Mouse (Mus musculus) cortical plate, adult 2 months (tissue): ENCODE data around the gene Serpina3b.

ENCODE experiments used
- CTCF ChIP-seq: fragments of 200-500 bp; IDR thresholded peaks from 2 replicates; pipeline ENCODE4 v1.5.1; 2011; ENCODE audit warnings: mild to moderate bottlenecking, control low read depth, low read length; ENCODE audit not compliant: insufficient read depth; ENCODE audit errors: extremely low read depth
- POLR2A ChIP-seq: fragments of 200-500 bp; IDR thresholded peaks from 2 replicates; pipeline ENCODE4 v1.6.1; 2011; ENCODE audit warnings: mild to moderate bottlenecking, low read length, control low read depth; ENCODE audit not compliant: insufficient read depth; ENCODE audit errors: extremely low read depth

DNA sequence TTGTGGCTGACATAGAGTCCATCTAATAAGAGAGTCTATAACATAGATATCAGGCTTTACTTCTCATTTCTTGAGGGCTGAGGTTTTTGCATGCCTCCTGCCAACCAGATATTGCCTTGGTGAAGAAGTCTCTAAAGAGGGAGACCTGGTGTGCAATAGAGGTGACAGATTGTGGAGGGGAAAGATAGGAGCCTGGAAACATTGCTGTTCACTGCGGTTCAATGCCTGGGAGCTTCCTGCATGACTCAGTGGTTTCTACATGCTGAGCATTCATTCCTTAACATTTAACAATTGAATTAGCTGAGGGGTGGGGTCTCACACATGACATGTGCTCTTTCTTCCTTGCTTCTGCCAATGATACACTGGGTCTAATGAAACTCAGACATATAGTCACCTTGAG is 4.7 kb upstream of the Serpina3b start:
- TF ChIP-seq POLR2A (no peak), CTCF (no peak)
